Mouse (Mus musculus): ENCODE data around the gene Podn. TPM values are rescaled to one million over a fixed set of nuclear protein-coding genes. Genes with fewer than 3 reads are reported as not detected.

Gene Podn
- polyA plus RNA-seq (2017; shearing (Covaris generic)), result not detected

DNA sequence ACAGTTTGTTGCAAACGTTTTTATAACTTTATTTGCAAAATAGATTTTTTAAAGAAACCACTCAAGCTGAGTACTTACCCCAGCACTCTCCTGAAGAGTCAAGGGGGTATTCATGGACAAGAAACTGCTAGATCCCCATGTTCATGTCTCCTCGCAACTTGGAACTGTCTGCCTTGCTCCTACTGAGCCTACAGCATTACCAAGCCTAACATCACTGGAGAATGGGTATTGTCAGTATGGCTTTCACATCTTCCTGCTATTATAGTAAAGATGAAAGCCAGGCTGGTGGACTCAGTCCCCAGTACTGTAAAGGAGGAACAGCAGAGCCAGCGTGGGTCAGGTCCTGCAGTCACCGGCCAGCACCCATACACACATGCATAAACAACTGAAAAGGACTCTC is at the start of gene Podn:
TSS of gene Podn (minus strand) at position 101 of the 400 bp plus-strand sequence.

GRCm38 (mm10) chr4:108144880-108145279 is 48.6 kb upstream of the Podn start, which contains the start of gene Scp2:
Gene Scp2 (minus strand): TSS chr4:108144998.

DNA sequence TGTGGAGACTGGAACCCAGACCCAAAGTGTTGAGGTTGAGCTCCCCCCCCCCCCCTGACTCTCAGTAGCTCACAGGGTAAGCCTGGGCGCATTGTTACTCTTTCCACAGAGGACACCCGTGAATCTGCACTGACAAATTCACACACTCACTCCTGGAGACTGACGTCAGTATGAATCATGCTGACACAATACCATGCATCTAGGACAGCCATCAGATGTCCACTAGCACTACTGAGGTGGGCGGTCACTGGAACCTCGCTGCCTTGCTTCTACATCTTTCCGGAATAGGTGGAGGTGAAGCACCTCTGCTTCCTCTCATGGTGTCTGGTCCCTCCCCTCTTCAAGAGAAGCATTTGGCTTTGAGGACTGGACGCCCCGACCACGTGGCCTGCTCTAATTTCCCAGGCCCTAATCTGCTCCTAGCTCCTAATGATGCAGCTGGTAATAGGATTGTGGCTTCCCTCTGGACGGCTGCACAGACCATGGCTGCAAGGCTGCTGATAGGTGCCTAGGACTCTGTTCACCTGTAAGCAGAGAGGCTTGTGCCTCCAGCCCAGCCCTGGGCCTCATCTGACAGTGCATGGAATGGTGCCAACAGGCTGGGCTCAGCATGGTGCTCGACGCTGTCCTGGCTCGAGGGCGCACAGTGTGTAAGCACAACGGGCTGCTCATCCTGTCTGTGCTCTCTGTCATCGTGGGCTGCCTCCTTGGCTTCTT is 128.1 kb downstream of the Podn start, which contains the start of gene Slc1a7:
TSS of gene Slc1a7 (plus strand) at position 367 of the 717 bp plus-strand sequence.

Other genes with a start within 250 kb of the Podn start
- gene Magoh, start 216.7 kb downstream of the Podn start, polyA plus RNA-seq (2017; shearing (Covaris generic)), result 145 TPM
- 72.0 TPM for gene 0610037L13Rik, start 206.6 kb downstream of the Podn start, polyA plus RNA-seq (2017; shearing (Covaris generic))
- 32.0 TPM for gene Cpt2, start 172.8 kb downstream of the Podn start, polyA plus RNA-seq (2017; shearing (Covaris generic))
- gene Slc1a7, start 128.1 kb downstream of the Podn start, polyA plus RNA-seq (2017; shearing (Covaris generic)), result not detected
- gene Scp2, start 48.6 kb upstream of the Podn start, polyA plus RNA-seq (2017; shearing (Covaris generic)), result 321 TPM
- 4.4 TPM for gene Echdc2, start 69.0 kb upstream of the Podn start, polyA plus RNA-seq (2017; shearing (Covaris generic))
- not detected for gene Zyg11a, start 121.6 kb upstream of the Podn start, polyA plus RNA-seq (2017; shearing (Covaris generic))
- gene Zyg11b, start 204.7 kb upstream of the Podn start, polyA plus RNA-seq (2017; shearing (Covaris generic)), result 26.4 TPM
- 27.7 TPM for gene Coa7, start 231.7 kb upstream of the Podn start, polyA plus RNA-seq (2017; shearing (Covaris generic))